ENCODE assay signal across 8 mouse cellular contexts in genomic region chr1:92179489-92180006, GRCm38 (mm10). TPM values are rescaled to one million over a fixed set of nuclear protein-coding genes. Genes with fewer than 3 reads are reported as not detected.
DNase-seq lines count a peak whose midpoint lies in the region; ATAC-seq and TF ChIP-seq lines count a peak whose summit lies in the region.

No protein-coding gene starts in this region.

- H3K4me3 ChIP-seq in intestine, embryonic 15.5 days (replicated peaks), result peak overlapping the region; percentile 65
- peak overlapping the region; percentile 77 for H3K4me3 ChIP-seq in limb, embryonic 14.5 days (replicated peaks; ENCODE audit: low read length)
- peak overlapping the region; percentile 89 for H3K4me3 ChIP-seq in midbrain, postnatal 0 days (ENCODE audit: low read depth, low read length)
- peak overlapping the region; percentile 92 for H3K4me3 ChIP-seq in testis, adult 2 months (ENCODE audit: control insufficient read depth, low read depth, low read length)

- TF ChIP-seq CTCF in midbrain, postnatal 0 days (IDR thresholded peaks at IDR 0.05), result no peak
- TF ChIP-seq CTCF in testis, adult 2 months (IDR thresholded peaks at IDR 0.05; ENCODE audit: control insufficient read depth, insufficient read depth, insufficient replicate concordance, low read depth, low read length), result no peak

- no peaks in the 10 kb centered on the region for H3K27me3 ChIP-seq in intestine, embryonic 15.5 days (replicated peaks)
- no peaks in the 10 kb centered on the region for H3K27me3 ChIP-seq in limb, embryonic 14.5 days (ENCODE audit: control insufficient read depth, insufficient read depth, low read length)
- no peaks in the 10 kb centered on the region for H3K27me3 ChIP-seq in midbrain, postnatal 0 days (ENCODE audit: insufficient read depth, low read length)
- no peaks in the 10 kb centered on the region for H3K27me3 ChIP-seq in testis, adult 2 months (ENCODE audit: control insufficient read depth, insufficient read depth, low read length)

- peak overlapping the region; percentile 63 for H3K4me2 ChIP-seq in intestine, embryonic 15.5 days (replicated peaks)
- H3K4me2 ChIP-seq in limb, embryonic 14.5 days (replicated peaks; ENCODE audit: low read depth, low read length, severe bottlenecking), result peak overlapping the region; percentile 83
- peak overlapping the region; percentile 71 for H3K4me2 ChIP-seq in midbrain, postnatal 0 days (ENCODE audit: low read depth, low read length, poor library complexity, severe bottlenecking)

- TF ChIP-seq POLR2A in limb, embryonic 14.5 days (IDR thresholded peaks at IDR 0.05; ENCODE audit: borderline replicate concordance, extremely low read depth, insufficient read depth, insufficient read length), result no peak
- peak; percentile 4; the same call in 1 of the 2 replicates for TF ChIP-seq POLR2A in testis, adult 2 months (IDR thresholded peaks at IDR 0.05; ENCODE audit: control insufficient read depth, low read depth, low read length)

- H3K36me3 ChIP-seq in intestine, embryonic 15.5 days, result no peaks in the 10 kb centered on the region
- H3K36me3 ChIP-seq in limb, embryonic 14.5 days (ENCODE audit: control insufficient read depth, insufficient read depth, low read length), result no peaks in the 10 kb centered on the region
- no peaks in the 10 kb centered on the region for H3K36me3 ChIP-seq in midbrain, postnatal 0 days (ENCODE audit: insufficient read depth, low read length)
- H3K36me3 ChIP-seq in testis, adult 2 months (ENCODE audit: control insufficient read depth, insufficient read depth, low read length), result no peaks in the 10 kb centered on the region

- H3K9me3 ChIP-seq in intestine, embryonic 15.5 days, result no peaks in the 10 kb centered on the region
- H3K9me3 ChIP-seq in limb, embryonic 14.5 days (ENCODE audit: control insufficient read depth, low read length), result no peaks in the 10 kb centered on the region
- H3K9me3 ChIP-seq in midbrain, postnatal 0 days (ENCODE audit: low read length), result no peaks in the 10 kb centered on the region

- peaks cover 17% of the 10 kb centered on the region for H3K4me1 ChIP-seq in intestine, embryonic 15.5 days (replicated peaks)
- H3K4me1 ChIP-seq in limb, embryonic 14.5 days (ENCODE audit: control insufficient read depth, insufficient read depth, low read length), result peaks cover 25% of the 10 kb centered on the region
- H3K4me1 ChIP-seq in midbrain, postnatal 0 days (ENCODE audit: insufficient read depth, low read length), result peaks cover 14% of the 10 kb centered on the region
- peaks cover 10% of the 10 kb centered on the region for H3K4me1 ChIP-seq in testis, adult 2 months (ENCODE audit: control insufficient read depth, insufficient read depth, low read length)

- peak; percentile 63 for DNase-seq in cerebellum, adult 11 months
- DNase-seq in cerebellum, adult 8-10 months, result peak; percentile 66
- DNase-seq in gastrocnemius, postnatal 10 days, result peak; percentile 66
- peak; percentile 28 for DNase-seq in limb, embryonic 14.5 days (ENCODE audit: low spot score)
- peak; percentile 45 for DNase-seq in midbrain, postnatal 0 days (ENCODE audit: low spot score)

- no peak for ATAC-seq in cerebellum, adult (ENCODE audit: insufficient number of reproducible peaks, low FRiP score, low TSS enrichment)
- ATAC-seq in intestine, embryonic 15.5 days, result no peak; the same call in 1 of the 2 replicates
- ATAC-seq in limb, embryonic 14.5 days (ENCODE audit: low FRiP score, low read depth), result 0 out of 2 replicates have a peak, but pooled peaks have one; percentile 1
- no peak for ATAC-seq in midbrain, postnatal 0 days (ENCODE audit: low FRiP score)

- WGBS in intestine, embryonic 15.5 days, result 1% methylated on average over 54 of the region's 61 CpGs
- under 1% methylated on average over 44 of the region's 61 CpGs for WGBS in limb, embryonic 14.5 days
- WGBS in midbrain, postnatal 0 days, result under 1% methylated on average over 51 of the region's 61 CpGs

- peak overlapping the region; percentile 72 for H3K9ac ChIP-seq in intestine, embryonic 15.5 days
- H3K9ac ChIP-seq in limb, embryonic 14.5 days (ENCODE audit: low read depth, low read length, severe bottlenecking), result peak overlapping the region; percentile 84
- peak overlapping the region; percentile 81 for H3K9ac ChIP-seq in midbrain, postnatal 0 days (replicated peaks; ENCODE audit: low read length, poor library complexity, severe bottlenecking)

- peak overlapping the region; percentile 89 for H3K27ac ChIP-seq in intestine, embryonic 15.5 days
- peak overlapping the region; percentile 93 for H3K27ac ChIP-seq in limb, embryonic 14.5 days (replicated peaks; ENCODE audit: low read depth, low read length)
- peak overlapping the region; percentile 89 for H3K27ac ChIP-seq in midbrain, postnatal 0 days (ENCODE audit: low read depth, low read length)
- peak overlapping the region; percentile 53; the same call in 1 of the 2 replicates for H3K27ac ChIP-seq in testis, adult 2 months (ENCODE audit: control insufficient read depth, insufficient read depth, low read depth, low read length)

RNA-seq across cellular contexts. Expression of gene Hdac4, which starts 16.0 kb away (rescaled TPM):
- 10 to 100 TPM; 54.9 to 60.0 TPM for total RNA-seq in gastrocnemius, postnatal 10 days (2021)
- polyA plus RNA-seq in intestine, embryonic 15.5 days (2015; fragmentation: Nextera tagmentation; extraction: Ambion mirVana), result 12.0 and 12.5 TPM in 2 replicates
- 15.2 and 18.9 TPM in 2 replicates for polyA plus RNA-seq in limb, embryonic 14.5 days (2012; rRNA removed)
- 25.4 and 36.6 TPM in 2 replicates for polyA plus RNA-seq in limb, embryonic 14.5 days (2014; fragmentation: Nextera tagmentation; extraction: Ambion mirVana)
- total RNA-seq in midbrain, postnatal 0 days (2014; rRNA removed), result 45.8 and 51.8 TPM in 2 replicates
- polyA plus RNA-seq in midbrain, postnatal 0 days (2015; fragmentation: Nextera tagmentation; extraction: Ambion mirVana), result 18.0 and 18.1 TPM in 2 replicates
- polyA plus RNA-seq in testis, adult 2 months (2012; rRNA removed), result 14.3 and 16.7 TPM in 2 replicates
